Mouse (Mus musculus): ENCODE data around the gene Hoxa4.

- TF ChIP-seq CTCF (IDR thresholded peaks at IDR 0.05; ENCODE audit: low read depth), result no peak
- TF ChIP-seq EP300 (optimal IDR thresholded peaks at IDR 0.05), result no peak
Measured at GRCm38 (mm10) chr6:52169499-52170165, 21.9 kb downstream of the Hoxa4 start.

Data from stomach, postnatal 0 days (tissue).